Mouse (Mus musculus): ENCODE data around the gene Ugp2.

DNA sequence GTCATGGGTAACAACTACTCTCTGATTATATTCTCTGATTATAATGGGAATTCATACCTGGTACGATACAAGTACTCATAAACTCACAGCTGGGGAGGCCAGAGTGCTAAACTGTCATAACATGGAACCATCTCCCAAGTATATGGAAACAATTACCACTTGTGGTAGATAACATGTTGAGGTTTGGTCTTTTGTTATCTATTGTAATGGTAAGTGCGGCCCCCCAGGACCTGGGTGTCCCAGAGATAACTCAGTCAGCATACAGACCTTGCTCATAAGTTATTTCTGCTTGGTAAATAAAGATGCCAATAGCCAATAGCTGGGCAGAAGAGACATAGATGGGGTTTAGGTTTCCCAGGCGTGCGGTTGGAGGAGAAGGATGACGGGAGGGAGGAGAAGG is 27.5 kb downstream of the Ugp2 start:
- no peak for TF ChIP-seq POLR2A (IDR thresholded peaks at IDR 0.05; ENCODE audit: insufficient read length, low read depth)
- TF ChIP-seq CEBPB (IDR thresholded peaks at IDR 0.05; ENCODE audit: insufficient read depth, poor library complexity, severe bottlenecking): no peak
- TF ChIP-seq MAX (IDR thresholded peaks at IDR 0.05; ENCODE audit: low read depth): no peak
- no peak for TF ChIP-seq MYOG (IDR thresholded peaks at IDR 0.05; ENCODE audit: control insufficient read depth in 1 of 3, insufficient read depth in 1 of 3, insufficient read length in 2 of 3, low read depth in 2 of 3)
